Mouse (Mus musculus) embryo, embryonic 11.5 days (tissue): ENCODE measurements around the gene Rplp1.

ENCODE experiments used
- DNase-seq: peaks from one replicate; pipeline ENCODE4 v3.0.0-alpha.2; 2012; ENCODE audit warnings: low read depth, low spot score

The Rplp1 gene

DNA sequence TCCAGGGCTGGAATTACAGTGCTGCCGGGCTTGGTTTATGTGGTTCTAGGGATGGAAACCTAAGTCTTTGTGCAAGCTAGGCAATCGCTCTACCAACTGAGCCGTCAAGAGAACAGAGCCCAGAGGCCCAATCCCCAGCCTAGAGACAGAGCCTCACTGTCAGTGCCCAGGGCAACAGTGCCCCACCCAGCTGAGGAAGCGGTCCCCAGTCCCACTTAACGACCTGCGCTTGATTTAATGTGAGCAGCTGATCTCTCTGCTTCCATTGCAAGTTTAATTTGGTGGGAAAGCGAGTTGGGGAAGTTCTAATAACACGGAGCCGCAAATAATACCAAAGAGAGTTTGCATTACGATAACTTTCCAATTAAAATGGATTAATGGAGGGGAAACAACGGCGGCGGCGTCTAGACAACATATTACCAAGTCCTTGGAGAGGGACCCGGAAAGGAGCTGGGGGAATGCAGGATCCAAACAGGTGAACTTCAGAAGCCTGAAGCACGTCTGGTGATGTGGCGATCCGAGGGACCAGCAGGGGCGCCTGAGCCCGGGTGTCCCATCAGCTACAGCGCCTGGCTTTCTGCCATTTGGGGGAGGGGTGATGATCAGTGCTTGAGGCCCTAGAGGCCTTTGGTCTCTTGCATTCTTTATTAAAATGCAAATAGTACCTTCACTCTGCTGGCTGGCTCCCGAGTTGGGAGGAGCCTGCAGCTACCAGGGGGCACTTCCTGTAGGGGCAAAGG is 36.8 kb downstream of the Rplp1 start:
- no peak for DNase-seq

DNA sequence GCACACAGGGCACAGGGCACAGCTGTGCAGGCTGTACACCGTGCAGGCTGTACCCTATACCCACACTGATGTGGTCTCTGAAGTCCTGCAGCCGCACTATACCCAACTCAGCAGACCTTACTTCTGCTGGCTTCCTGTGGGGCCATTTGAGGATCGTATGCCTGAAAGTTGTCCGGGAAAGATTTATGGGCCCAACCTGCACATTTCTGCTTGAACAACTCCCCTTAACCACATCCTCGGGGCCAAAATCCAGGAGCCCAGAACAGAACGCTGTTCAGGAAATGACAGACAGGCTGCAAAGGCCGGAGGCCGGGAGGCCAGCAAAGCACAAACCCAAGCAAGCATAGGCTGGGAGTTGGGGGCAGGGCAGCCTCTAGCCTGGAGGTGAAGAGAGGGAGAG is 41.0 kb downstream of the Rplp1 start:
- DNase-seq, result peak; percentile 44

DNA sequence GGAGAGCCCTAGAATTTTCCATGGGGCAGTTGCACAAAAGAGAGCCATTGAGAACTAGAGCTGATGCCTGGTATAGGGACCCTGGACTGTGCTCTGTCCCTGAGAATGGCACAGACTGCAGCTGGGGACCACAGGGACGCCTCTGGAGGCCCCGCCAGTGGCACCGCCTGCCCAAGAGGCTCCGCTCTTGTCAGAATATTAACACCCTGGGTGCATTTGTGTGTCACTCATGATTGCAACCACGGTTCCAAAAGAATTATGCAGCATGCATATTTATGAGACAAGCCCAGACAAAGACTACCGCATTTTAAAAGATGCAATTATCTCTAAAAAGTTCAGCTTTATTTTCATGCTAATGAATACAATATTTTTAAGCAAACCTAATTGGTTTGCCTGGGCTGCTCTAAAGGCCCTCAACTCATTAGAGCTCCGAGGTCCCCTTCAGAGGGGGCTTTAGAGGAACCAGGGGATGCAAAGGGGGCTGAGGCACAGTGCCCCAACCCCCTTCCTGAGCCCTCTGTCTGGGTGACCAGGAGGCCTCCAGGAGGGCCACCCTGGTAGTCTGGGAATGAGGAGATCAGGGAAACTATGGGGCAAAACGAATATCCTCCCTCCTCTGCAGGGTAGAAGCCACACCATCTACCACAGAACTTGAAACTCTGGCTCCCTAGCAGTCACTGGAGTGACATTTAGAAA is 41.9 kb downstream of the Rplp1 start:
- DNase-seq, result no peak

DNA sequence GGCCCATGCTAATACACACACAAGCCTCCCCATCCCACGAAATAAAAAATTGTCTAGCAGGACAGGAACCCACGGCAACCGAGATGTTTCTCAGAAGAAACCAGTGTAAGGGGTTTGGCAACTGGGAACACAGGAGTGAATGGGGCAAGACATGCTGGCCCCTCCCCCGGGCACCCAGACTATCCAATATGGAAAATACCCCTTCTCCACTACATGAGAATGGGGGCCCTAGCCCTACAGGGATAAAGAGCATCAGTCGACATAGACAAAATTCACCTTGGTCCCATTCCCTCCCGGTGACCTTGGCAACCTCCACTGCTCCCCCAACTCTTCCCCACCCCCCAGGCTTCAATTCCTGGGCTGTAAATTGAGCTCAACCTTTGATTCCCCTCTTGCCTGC is 42.5 kb downstream of the Rplp1 start:
- DNase-seq, result no peak

DNA sequence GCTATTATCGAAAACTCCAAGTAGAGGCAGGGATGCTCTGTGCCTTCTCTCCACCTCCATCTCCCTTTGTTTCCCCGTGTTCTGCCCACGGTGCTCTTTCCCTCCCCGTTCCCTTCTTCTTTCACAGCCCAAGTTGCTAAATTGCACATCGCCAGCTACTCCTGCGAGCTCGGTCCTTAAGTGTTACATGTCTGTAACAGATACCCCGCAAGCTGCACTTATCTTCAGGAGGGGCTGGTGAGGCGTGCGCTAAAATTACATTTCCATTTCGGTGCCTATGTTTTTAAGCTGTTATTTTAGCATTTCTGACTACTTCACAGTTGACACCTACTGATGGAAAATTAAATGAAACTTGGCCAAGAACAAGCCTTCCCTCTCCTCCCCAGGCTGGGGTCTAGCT is 46.7 kb downstream of the Rplp1 start:
- DNase-seq, result no peak
